Mouse (Mus musculus) ovary, adult 18-20 months (tissue): ENCODE data around the gene Pamr1.

Experiments used
- DNase-seq: peaks from one replicate; pipeline ENCODE4 v3.0.0; 2022; ENCODE audit warnings: low spot score, mixed read lengths

Pamr1 gene

DNA sequence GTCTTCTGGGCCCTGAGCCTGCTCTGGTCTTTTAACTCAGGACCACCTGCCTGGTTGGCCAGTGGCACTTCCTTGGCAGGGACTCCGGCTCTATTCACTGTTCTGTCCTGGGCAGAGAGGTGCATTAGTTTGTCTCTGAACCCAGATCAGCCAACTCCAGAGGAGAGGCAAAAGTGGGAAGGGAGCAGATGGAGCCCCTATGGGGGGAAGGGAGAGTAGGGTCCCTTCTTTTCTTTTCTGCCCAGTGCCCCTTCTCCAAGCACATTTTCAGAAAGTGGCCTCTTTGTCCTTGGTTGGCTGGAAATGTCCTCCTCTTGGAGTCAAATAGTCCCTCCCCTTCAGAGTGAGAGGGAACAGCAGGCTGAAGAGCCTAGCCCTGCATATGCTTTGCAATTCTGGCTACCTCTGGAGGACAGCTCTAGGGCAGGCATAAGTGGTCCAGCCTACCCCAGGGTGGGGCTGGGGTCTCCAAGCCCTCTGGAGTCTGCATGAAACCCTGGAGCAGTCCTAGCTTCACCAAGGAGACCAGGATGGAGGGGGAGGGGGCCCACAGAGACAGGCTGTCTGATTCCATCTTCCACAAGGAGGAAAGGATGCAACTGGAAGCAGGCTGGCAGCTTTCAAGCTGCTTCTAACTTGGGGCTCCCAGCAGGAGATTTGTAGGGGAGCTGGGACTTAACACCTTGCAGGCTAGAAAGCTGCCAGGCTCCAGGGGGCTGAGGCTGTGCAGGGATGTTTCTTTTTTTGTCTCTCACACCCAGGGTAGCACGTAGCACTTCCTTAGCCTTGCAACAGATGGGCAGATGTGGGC lies 49.3 kb downstream of the Pamr1 start:
- no peak for DNase-seq

DNA sequence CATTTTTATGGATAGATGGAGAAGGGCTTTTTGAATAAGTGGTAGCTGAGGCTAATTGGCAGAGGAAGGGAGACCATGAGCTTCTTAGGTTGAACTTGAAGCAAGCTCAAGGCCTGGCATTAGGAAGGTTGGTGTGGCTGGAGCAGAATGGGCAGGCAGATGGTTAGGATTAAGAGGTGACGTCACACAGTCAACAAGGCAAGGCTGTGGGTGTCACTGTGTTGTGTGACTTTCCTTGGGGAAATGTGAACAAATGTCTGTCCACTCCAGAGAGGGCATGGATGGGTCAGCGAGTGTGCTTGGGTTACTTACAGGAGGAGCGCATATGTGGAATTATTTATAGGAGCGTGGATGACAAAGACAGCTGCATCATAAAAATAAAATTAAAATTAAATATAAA lies 50.7 kb downstream of the Pamr1 start:
- no peak for DNase-seq

DNA sequence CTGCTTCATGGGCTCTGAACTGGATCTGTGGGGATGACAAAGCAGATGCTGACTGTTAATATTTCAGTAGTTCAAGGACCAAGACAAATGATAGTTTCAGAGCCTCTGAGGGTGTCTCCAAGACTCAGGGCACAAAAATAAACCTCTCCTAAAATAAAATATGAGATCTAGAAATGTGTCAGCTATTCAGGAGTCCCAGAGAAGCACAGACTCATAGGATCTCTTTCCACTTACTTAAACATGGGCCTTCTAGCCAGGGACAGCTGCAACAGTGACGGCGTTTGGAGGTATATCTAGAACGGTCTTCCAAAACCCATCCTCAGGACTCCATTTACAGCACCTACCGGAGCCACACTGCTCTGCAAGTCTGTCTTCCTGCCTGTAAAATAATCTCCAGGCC lies 60.7 kb downstream of the Pamr1 start:
- DNase-seq = no peak

DNA sequence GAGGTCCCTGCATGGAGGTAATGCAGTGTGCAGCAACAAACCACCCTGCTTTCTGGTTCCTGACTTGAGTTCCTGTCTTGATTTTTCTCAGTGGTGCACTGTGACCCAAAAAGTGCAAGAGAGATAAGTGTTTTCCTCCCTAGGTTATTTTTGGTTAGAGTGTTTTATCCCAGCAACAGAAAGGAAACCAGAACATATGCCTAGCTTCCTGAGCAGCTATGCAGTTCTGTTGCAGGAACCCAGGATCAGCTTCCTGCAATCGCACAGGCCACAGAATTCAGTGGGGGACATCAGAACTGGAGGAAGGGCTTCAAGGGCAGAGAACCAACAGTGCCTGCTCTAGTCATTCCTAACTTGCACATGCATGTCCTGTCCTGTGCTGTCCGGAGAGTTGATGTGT lies 66.8 kb downstream of the Pamr1 start:
- DNase-seq = no peak

DNA sequence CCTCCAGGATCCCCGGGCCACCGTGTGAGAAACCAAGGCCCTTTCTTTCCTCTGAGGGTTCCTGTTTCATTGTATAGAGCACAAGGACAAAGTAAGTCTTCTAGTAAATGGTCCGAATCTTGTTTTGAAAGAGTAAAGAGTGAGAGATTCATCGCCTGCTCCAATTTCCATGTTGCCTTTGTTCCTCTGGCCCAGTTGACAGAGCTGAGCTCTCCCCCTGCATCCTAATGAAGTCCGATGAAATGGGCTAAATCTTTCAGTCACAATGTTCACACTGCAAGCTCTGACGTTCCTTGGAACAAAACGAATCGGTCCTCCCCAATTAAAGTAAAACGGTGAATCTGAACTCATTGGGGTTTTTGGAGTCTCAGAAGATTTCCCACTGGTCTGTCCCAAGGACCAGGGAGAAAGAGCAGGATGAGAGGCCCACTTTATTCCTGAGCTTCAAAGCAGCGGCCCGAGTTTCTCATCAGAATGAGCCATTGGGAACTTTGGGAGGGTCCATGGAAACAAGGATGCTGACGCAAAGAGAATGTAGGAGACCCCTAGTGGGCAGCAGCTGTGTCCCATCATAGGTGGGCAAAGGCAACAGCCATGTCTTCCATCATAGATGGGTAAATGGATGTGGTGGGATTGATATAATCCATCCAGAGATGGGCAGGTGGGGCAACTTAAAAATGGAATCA lies 71.1 kb downstream of the Pamr1 start:
- no peak for DNase-seq

DNA sequence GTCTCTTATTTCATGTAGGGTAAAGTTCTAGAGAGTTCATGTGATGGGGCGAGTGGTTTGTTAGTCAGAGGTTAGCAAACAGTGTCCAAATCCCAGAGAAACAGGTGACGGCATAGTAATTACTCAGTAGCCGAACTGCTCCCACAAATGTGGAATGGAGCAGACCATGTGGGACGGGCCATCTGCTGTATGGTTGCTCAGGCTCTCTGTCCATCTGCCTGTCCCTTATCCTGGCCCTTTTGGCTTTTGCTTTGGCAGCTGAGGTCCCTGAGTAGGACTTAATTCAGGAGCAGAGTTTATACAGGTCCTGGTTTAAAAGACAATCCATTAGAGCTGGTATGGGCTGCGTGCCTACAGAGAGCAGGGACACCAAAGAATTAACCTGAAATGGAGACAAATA lies 72.4 kb downstream of the Pamr1 start:
- DNase-seq = no peak

DNA sequence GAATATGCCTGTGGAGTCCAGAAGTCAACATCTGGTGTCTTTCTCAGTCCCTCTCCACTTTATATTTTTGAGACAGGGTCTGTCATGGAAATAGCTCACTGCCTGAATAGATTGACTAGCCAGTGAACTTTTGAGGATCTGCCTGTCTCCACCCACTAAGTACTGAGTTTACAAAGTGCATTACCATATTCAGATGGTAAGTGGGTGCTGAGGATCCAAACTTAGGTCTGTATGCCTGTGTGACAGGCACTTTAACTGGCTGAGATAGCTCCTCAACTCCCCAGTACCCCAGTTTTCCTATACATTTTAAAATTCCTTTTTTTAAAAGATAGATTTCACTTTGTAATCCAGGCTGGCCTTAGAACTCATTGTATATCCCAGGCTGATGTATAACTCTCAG lies 73.1 kb downstream of the Pamr1 start:
- DNase-seq = no peak

DNA sequence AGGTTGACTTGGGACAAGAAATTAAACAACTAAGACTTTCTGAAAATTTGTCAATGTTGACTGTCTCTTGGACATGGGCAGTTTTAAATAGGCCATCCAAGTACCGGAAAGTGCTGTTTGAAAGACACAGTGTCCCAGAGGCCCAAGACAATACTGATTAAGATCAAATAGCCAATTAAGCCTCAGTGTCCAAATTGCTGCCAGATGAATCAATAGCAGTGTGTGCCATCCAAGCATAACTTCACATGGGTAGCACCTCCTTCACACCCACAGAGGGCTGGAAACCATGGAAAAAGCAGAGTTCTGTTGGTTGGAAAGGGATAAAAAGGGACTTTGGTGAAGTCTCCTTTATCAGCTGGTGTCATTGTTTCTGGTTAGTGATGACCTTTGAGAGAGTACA lies 74.7 kb downstream of the Pamr1 start:
- DNase-seq = no peak

DNA sequence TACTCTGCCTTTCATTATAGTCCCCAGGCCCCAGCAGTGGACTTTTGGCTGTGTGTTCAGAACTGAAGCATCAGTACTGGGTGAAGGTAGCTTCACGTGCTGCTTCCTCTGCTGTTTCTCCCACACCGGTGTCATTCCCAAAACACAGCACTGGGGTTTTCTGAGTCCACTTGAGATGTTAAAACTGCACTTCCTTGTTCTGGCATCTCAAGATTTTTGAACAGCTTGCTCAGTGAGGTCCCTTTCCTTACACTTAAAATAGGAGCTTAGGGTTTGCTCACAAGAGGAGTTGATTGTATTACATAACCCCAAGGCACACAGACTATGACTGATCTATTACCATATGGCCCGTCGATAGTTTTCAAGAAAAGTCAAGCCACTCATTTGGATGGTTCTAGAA lies 82.5 kb downstream of the Pamr1 start:
- DNase-seq = no peak

DNA sequence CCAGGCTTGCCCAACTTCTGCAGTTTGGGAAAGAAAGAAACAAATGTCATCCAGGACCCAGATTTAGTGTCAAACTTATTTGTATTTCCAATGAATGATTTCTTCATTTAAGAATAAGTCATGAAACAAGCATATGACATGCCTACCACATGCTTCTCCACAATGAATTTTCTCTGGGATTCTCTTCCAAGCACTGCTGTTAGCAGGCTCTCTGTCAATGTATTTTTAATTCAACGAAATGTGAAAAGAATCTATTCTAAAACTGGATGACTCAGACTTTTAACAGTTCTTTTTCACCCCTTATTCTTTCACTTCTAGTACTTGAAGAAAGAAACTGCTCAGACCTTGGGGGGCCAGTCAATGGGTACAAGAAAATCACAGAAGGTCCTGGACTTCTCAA lies 84.2 kb downstream of the Pamr1 start:
- DNase-seq = no peak

DNA sequence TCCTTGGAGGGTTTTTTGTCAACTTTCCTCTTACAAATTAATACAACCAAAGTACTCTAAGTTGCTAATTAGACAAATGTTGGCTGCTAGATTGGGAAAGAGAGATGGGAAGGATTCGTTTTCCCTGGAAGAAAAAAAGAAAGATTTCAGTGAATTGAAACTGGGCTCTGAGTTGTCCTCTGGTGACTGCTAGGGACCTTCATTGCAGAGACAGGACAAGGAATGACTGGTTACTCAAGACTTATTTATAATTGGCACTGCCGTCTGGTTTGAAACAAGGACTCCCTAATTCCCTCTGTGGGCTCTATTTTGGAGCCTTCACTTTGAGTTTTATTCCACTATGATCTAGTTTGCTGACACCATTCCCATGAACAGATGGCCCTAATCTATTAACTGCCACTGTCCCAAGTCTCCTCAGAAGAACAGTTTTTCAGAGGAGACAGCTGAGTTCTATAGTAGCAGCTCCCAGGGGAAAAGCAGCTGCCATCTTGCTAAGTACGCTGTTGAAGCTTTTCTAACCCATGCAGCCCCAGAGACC lies 85.8 kb downstream of the Pamr1 start:
- DNase-seq = no peak

DNA sequence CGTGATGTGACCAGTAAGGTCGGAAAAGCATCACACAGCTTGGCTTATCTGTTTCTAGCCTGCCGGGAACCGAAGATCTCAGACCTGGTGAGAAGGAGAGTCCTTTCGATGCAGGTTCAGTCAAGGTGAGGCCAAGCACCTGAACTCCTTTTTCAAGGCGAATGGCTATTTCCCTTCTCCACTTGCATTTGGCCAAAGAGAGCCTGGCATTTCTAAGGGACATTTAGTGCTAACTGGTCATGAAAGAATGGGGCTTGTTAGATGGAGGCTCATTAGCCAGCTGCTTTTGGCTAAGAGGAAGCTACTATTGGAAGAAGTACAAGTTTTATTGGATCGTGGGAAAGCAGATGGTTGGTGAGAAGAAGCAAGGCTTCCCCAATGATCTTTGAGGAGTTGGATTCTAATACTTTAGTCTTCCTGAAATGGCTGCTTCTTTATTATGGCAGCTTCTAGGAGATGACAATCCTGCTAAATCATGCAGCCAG lies 86.3 kb downstream of the Pamr1 start:
- no peak for DNase-seq

DNA sequence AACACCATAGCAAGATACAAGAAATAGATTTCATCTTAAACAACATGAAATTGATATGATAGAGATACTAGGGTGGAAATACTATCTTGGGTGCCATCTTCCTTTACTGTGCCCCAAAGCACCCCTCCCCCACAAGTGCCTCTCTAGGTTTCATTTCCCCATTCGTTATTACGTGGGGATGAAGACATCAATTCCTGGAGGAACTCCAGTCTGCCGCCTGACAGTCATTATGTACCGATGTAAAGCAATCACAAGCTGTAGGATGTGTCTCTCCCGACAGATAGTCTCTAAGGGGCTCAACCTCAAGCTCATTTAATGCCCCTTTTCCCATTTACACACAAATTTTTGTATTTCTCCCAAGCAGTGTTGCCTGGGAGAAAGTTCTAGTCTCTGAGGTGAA lies 88.3 kb downstream of the Pamr1 start:
- DNase-seq = no peak

DNA sequence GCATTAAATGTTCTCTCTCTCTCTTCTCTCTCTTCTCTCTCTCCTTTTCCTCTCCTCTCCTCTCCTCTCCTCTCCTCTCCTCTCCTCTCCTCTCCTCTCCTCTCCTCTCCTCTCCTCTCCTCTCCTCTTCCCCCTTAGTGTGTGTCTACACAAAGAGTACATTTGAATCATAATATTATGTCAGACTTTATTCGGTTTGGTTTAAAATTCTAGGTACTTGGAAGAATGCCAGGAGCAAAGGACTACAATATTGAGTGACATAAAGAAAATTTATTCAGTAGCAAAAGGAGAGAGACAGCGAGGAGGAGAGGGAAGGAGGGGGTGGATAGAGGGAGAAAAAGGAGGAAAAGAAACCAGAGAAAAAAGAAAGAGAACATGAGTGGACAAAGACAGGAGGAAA lies 88.9 kb downstream of the Pamr1 start:
- no peak for DNase-seq

DNA sequence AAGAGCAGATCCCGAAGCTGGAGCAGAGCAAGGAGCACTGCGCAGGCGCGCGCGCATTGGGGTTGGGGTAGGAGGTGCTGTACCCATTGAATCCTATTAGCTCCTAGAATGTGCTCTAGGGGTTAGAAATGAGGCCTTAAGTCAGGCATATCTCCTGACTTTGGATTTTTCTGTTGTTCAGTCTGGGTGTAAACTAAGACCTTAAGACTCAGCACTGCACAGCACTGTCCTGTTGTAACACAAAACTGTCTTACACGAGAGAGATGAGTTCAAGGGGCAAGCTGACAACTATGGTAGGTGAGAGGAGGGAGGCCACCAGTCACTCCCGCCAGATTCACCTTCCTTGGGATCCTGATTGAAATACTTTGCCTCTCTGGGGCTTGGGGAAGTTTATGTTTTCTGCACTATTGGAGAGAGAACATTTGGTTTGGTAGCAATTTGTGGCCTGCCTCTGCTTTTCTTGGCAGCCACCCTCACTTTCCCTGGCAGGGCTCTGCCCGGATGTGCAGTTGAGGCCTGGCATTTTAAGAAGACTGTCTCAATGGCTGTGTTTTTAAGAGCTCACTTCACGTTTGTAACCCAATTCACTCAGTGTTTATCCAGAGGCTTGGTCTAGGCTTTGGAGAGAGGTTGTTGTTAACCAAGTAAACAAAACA lies 99.2 kb downstream of the Pamr1 start:
- no peak for DNase-seq

DNA sequence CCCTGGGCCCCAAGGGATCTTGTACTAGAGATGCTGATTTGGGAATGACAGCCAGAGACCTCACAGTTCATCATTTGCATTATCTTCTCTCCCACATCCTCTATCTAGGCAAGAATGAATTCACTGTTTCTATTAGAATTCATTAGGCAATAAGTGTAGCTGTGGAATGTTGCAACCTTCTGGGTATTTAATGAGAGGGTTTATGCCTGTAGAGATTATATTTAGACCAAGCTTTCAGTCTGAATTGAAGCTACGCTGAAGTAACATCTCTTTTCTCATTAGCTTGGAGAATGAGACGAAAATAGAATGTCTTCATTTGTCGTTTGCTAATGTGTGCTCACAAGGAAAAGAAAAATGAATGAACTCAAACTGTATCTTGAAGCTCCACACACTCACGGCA lies 100.5 kb downstream of the Pamr1 start:
- no peak for DNase-seq

DNA sequence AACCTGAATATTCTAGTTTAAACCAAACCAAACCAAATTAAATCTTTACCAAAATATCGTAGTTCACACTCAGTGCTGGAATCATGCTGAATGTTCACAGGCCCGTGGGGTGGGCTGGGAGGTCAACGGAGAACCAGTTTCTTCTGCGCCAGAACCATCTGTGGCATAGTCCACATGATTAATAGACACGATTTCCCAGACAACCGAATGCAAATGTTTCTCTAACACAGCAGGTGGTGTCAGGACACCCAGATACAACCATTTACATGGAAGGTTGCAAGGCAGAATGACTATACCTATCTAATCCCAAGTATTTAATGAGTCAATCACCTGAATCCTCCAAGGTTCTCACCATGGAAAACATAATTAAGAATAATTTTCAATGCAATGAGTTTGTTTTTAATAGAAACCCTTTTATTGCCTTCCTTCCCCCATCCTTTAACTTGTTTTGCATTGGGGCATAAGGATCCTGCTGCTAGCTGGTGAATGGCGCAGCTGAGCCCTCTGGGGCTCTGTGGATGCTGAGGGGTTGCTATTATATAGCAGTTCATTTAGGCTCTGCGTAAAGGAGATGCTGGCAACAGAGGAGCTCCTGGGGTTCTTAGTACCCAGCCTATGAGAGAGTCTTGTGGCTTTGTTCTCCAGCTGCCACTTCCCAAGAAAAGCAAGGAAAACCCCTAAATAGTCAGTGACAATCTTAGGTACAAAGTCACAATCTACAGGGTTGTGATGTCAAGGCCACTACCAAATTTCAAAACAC lies 106.3 kb downstream of the Pamr1 start:
- DNase-seq = no peak

DNA sequence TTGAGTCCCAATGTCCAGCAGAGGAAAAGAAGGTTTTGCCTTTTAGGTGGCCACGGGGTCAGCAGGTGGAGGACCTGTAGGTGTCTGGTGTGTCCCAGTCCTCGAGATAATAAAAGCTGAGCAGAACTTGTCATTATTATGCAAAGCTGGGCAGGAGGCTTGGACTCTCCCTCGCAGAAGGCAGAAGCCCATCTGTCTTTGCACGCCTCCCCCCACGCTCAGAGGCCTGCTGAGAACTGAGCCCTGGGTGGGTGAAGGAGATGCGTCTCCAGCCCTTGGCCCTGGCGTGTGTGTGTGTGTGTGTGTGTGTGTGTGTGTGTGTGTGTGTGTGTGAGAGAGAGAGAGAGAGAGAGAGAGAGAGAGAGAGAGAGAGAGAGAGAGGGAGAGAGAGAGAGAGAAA lies 107.9 kb downstream of the Pamr1 start:
- no peak for DNase-seq

DNA sequence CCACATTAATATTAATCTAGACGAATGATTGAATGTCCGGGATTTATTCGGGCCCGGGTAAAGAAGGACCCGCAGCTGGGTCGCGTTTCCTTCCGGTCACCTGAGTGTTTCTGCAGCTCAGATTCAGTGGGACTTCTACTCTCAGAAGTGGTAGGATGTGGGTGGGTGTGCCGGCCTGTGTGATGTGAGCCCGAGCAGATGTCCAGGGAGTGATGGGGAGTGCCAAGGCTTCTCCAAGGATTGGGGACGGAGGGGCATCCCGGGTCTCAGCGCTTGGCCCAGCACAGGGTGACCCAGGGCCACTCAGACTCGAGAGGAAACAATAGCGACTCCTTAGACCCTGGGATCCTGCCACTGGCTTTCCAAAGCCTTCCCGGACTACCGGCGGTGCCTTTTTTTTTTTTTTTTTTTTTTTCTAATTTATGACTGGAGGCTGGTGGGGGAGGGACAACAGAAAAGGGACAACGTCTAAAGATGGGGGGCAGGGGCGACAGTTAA lies 108.4 kb downstream of the Pamr1 start, which contains the start of gene Slc1a2:
TSS of gene Slc1a2 (plus strand) at position 497 of the 498 bp plus-strand sequence.
- no peak for DNase-seq

DNA sequence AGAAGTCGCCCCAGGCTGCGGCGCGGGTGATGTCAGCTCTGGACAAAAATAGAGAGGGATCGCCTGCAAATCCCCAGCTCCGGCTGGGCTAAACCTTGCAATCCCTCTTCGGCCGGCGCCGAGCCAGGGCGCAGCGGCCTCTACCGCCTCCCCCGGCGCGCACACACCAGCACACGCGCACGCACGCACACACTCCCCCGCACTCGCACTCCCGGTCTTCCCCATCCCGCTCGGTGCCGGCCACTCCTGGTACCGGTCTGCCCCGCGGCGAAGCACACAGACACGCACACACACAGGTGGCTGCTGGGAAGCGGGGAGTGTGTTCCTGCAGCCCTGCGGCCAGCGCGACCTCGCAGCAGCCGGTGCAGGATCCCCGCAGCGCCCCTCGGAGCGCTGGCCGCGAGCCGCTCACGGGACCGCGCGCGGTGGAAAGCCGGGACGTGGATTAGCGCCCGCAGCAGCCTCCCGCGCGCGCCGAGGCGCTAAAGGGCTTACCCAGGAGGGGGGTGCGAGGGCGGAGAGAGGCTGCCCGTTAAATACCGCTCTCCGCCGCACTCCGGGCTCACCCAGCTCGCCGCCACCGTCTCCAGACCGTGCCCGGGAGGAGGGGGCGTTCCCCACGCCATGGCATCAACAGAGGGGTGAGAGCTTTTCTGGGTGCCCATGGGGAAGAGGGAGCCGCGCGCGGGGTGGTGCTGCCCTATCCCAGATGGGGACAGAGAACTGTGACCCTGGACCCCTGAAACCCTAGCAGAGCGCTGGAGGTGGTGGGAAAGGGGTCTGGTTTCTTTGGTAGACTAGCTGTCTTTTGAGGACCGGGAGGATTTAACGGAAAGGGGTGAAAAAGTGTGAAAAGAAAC lies 109.1 kb downstream of the Pamr1 start:
- DNase-seq = peak; percentile 10

DNA sequence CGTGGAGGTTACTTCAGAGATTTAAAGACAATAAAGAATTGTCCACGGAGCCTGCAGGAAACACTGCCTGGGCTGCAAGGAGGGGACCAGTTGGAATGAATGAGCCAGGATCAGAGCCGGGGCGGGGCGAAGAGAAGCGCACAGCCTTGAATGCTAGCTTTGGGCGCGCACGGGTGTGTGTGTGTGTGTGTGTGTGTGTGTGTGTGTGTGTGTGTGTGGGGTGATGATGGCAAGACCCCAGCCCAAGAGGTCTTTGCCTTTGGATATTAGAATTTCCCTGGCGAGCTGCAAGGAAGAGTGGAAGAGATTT lies 109.7 kb downstream of the Pamr1 start:
- no peak for DNase-seq
